Mouse (Mus musculus) lung, adult 2 months (tissue): ENCODE results near the gene Slc26a11.

ENCODE experiments used
- CTCF ChIP-seq: fragments of 200-500 bp; IDR thresholded peaks from 2 replicates; pipeline ENCODE4 v1.5.1; 2011; ENCODE audit warnings: mild to moderate bottlenecking, low read length, control low read depth; ENCODE audit not compliant: insufficient read depth
- POLR2A ChIP-seq: fragments of 200-500 bp; IDR thresholded peaks from 2 replicates; pipeline ENCODE4 v1.6.1; 2011; ENCODE audit warnings: low read depth, mild to moderate bottlenecking, control low read depth, low read length, borderline replicate concordance; ENCODE audit errors: extremely low read depth

- no peak for TF ChIP-seq POLR2A
- TF ChIP-seq CTCF, result no peak
Observed at GRCm38 (mm10) chr11:119352113-119352512, 3.2 kb upstream of the Slc26a11 start.
